Mouse (Mus musculus): ENCODE data around the gene Btd.

- TF ChIP-seq POLR2A (IDR thresholded peaks at IDR 0.05; ENCODE audit: control insufficient read depth, low read depth, low read length), result no peak
- no peak for TF ChIP-seq CTCF (IDR thresholded peaks at IDR 0.05; ENCODE audit: control insufficient read depth, insufficient read depth, insufficient replicate concordance, low read depth, low read length)
Observed at GRCm38 (mm10) chr14:31653101-31653875, 12.5 kb downstream of the Btd start.

All from testis, adult 2 months (tissue).